Mouse (Mus musculus) lung, postnatal 0 days (tissue): ENCODE results near the gene Mindy1.

Source experiments
- CTCF ChIP-seq: IDR thresholded peaks from 2 replicates; pipeline ENCODE4 v1.5.1; 2016; ENCODE audit warnings: antibody characterized with exemption, mild to moderate bottlenecking
- EP300 ChIP-seq: IDR thresholded peaks from 2 replicates; pipeline ENCODE4 v1.6.1; 2016; ENCODE audit warnings: antibody characterized with exemption, mild to moderate bottlenecking, control low read depth

DNA sequence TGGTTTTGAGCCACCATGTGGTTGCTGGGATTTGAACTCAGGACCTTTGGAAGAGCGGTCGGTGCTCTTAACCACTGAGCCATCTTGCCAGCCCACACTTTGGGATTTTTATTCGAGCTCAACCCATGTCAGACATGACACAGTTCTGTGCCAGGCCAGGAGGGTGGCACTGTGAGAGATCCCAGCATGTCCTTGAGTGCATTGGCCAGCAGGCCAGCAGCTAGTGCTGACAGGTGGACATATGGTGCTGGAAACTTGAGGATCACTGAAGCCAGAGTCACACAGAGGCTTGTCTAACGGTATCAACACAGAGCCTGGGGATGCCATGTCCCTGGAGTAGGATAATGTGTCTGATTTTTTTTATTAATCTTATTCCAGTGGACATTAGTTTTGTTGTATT lies 8.3 kb downstream of the Mindy1 start:
- TF ChIP-seq CTCF (no peak), EP300 (no peak)
